Mouse (Mus musculus): Measurements from ENCODE around the gene Notum. TPM values are rescaled to one million over a fixed set of nuclear protein-coding genes. Genes with fewer than 3 reads are reported as not detected.

Gene Notum
- polyA plus RNA-seq, 1 experiment from 2014 or later = 8.8 TPM

DNA sequence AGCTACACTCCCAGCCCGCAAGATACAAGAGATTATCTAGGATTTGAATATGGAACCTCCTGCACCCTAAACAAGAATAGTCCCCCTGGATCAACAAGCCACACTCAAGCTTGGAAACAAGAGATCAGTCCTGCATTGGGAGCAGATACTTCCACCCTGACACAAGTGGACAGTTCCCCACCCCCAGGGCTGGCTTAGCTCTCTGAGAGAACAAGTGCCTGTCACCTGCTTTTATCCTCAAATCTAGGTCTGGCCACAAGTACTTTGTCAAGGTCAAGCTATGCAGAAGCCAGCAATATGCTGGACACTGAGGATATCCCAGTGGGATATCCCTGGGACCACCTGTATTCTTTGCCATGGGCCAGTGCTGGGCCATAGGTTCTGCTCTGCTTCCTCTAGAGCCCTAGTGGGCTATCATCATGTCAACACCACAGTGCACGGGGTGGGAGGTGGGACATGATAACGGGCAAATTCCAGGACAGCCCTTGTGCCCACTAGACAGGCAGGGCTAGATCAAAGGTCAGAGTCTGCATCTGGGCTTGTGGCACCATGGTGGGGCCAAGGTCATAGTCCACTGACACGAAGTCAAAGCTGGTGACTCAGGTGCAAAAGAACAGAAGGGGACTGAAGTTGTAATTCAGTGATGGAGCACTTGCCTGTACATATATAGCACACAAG, 44.2 kb downstream of the Notum start:
- Histone ChIP-seq H3K4me2 (peak overlapping the region; percentile 83), H3K9ac (replicated peaks) (peak overlapping the region; percentile 78), H3K4me1 (replicated peaks) (peaks cover 17% of the 10 kb centered on the region), H3K27ac (no peak overlapping the region), H3K4me3 (replicated peaks) (peak overlapping the region; percentile 77), H3K36me3 (peaks cover 75% of the 10 kb centered on the region), H3K9me3 (no peaks in the 10 kb centered on the region), H3K27me3 (no peaks in the 10 kb centered on the region)
- 47% methylated on average over 4 of the region's 4 CpGs for WGBS
- no peak for ATAC-seq (ENCODE audit: insufficient number of reproducible peaks, insufficient read depth, low FRiP score, low TSS enrichment, low read depth)

DNA sequence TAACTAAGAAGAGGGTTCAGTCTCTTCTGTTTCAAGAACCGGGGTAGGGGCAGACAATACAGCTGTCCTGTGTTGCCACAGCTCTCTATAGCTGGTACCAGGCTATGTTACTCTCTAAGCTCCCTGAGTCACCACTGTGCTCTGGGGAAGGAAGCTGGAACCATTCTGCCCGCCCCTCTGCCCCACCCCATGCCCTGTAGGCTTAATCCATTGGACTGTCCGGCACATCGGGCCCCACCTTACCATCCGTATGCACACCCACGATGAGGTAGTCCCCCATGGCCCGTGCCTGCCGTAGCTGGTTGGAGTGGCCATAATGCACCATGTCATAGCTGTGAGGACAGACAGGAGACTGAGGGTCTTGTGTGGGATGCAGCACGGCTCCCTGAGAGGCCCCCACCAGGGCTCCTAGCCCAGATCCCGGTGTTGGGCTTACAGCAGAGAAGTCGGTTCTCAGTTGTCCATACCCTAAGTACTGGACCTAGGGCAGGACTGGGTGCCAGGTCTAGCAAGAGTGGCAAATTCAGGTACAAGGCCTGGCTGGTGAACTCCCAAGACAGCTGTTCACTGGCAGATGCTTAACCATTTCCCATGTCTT, 45.3 kb downstream of the Notum start:
- WGBS = 94% methylated on average over 11 of the region's 11 CpGs
- H3K4me2 ChIP-seq = no peak overlapping the region
- H3K4me1 ChIP-seq (replicated peaks) = peaks cover 17% of the 10 kb centered on the region
- no peak overlapping the region for H3K27ac ChIP-seq
- no peaks in the 10 kb centered on the region for H3K9me3 ChIP-seq
- no peaks in the 10 kb centered on the region for H3K27me3 ChIP-seq
- H3K9ac ChIP-seq (replicated peaks) = 0 out of 2 replicates have a peak overlapping the region, but pooled peaks have one; percentile 23
- peaks cover 76% of the 10 kb centered on the region for H3K36me3 ChIP-seq
- ATAC-seq (ENCODE audit: insufficient number of reproducible peaks, insufficient read depth, low FRiP score, low TSS enrichment, low read depth) = no peak
- no peak overlapping the region for H3K4me3 ChIP-seq (replicated peaks)

GRCm38 (mm10) chr11:120615167-120615566, 45.8 kb downstream of the Notum start:
- Histone ChIP-seq H3K27me3 (no peaks in the 10 kb centered on the region), H3K27ac (no peak overlapping the region), H3K4me1 (replicated peaks) (peaks cover 17% of the 10 kb centered on the region), H3K9me3 (no peaks in the 10 kb centered on the region), H3K36me3 (peaks cover 76% of the 10 kb centered on the region), H3K4me2 (no peak overlapping the region), H3K4me3 (replicated peaks) (no peak overlapping the region), H3K9ac (replicated peaks) (0 out of 2 replicates have a peak overlapping the region, but pooled peaks have one; percentile 23)
- no peak for ATAC-seq (ENCODE audit: insufficient number of reproducible peaks, insufficient read depth, low FRiP score, low TSS enrichment, low read depth)
- WGBS = 90% methylated on average over 6 of the region's 6 CpGs

GRCm38 (mm10) chr11:120613976-120614375, 47.0 kb downstream of the Notum start:
- H3K4me2 ChIP-seq = no peak overlapping the region
- peaks cover 74% of the 10 kb centered on the region for H3K36me3 ChIP-seq
- H3K9me3 ChIP-seq = no peaks in the 10 kb centered on the region
- H3K4me1 ChIP-seq (replicated peaks) = peaks cover 19% of the 10 kb centered on the region
- WGBS = 84% methylated on average over 8 of the region's 8 CpGs
- ATAC-seq (ENCODE audit: insufficient number of reproducible peaks, insufficient read depth, low FRiP score, low TSS enrichment, low read depth) = no peak
- H3K27ac ChIP-seq = no peak overlapping the region
- peaks cover 10% of the 10 kb centered on the region for H3K27me3 ChIP-seq
- no peak overlapping the region for H3K9ac ChIP-seq (replicated peaks)
- no peak overlapping the region for H3K4me3 ChIP-seq (replicated peaks)

- H3K4me3 ChIP-seq (replicated peaks) = no peak overlapping the region
- peaks cover 69% of the 10 kb centered on the region for H3K36me3 ChIP-seq
- H3K27me3 ChIP-seq = peaks cover 14% of the 10 kb centered on the region
- H3K4me2 ChIP-seq = no peak overlapping the region
- WGBS = 88% methylated on average over 10 of the region's 10 CpGs
- no peak for ATAC-seq (ENCODE audit: insufficient number of reproducible peaks, insufficient read depth, low FRiP score, low TSS enrichment, low read depth)
- H3K9me3 ChIP-seq = no peaks in the 10 kb centered on the region
- H3K9ac ChIP-seq (replicated peaks) = no peak overlapping the region
- peaks cover 23% of the 10 kb centered on the region for H3K4me1 ChIP-seq (replicated peaks)
- no peak overlapping the region for H3K27ac ChIP-seq
Observed at GRCm38 (mm10) chr11:120613481-120613972, 47.4 kb downstream of the Notum start.

DNA sequence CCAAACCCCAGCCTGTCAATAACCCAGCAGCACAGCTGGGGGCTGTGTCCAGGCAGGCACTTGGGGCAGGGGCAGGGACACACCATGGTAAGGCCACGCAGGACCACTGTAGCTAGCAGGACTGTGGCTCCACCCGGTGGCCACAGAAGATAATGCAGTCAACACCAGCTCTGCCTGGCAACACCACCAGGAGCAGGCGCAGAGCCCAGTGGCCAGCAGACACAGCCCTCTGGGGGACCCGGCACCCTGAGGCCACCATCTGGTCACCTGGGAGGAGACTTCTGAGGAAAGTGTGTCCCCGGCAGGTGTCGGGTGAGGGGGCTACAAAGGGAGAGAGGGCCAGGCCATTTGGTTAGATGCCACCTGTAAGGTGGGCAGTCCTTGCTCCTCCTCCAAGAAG, 48.2 kb downstream of the Notum start:
- Histone ChIP-seq H3K9ac (replicated peaks) (no peak overlapping the region), H3K4me2 (no peak overlapping the region), H3K36me3 (peaks cover 63% of the 10 kb centered on the region), H3K4me3 (replicated peaks) (no peak overlapping the region), H3K27me3 (peaks cover 22% of the 10 kb centered on the region), H3K27ac (no peak overlapping the region), H3K9me3 (no peaks in the 10 kb centered on the region), H3K4me1 (replicated peaks) (peaks cover 28% of the 10 kb centered on the region)
- 35% methylated on average over 6 of the region's 6 CpGs for WGBS
- no peak for ATAC-seq (ENCODE audit: insufficient number of reproducible peaks, insufficient read depth, low FRiP score, low TSS enrichment, low read depth)

GRCm38 (mm10) chr11:120610477-120611046, 50.4 kb downstream of the Notum start:
- H3K36me3 ChIP-seq = peaks cover 76% of the 10 kb centered on the region
- WGBS = 80% methylated on average over 9 of the region's 9 CpGs

GRCm38 (mm10) chr11:120609250-120609649, 51.7 kb downstream of the Notum start:
- Histone ChIP-seq H3K9me3 (no peaks in the 10 kb centered on the region), H3K36me3 (peaks cover 79% of the 10 kb centered on the region), H3K27me3 (peaks cover 30% of the 10 kb centered on the region), H3K4me1 (replicated peaks) (peaks cover 16% of the 10 kb centered on the region), H3K9ac (replicated peaks) (no peak overlapping the region), H3K4me2 (peak overlapping the region; percentile 62; the same call in 1 of the 2 replicates), H3K4me3 (replicated peaks) (no peak overlapping the region), H3K27ac (no peak overlapping the region)
- no peak for ATAC-seq (ENCODE audit: insufficient number of reproducible peaks, insufficient read depth, low FRiP score, low TSS enrichment, low read depth)
- WGBS = 56% methylated on average over 8 of the region's 8 CpGs

More at GRCm38 (mm10) chr11:120610477-120611046, 50.4 kb downstream of the Notum start:
- ATAC-seq (ENCODE audit: insufficient number of reproducible peaks, insufficient read depth, low FRiP score, low TSS enrichment, low read depth) = no peak
- no peaks in the 10 kb centered on the region for H3K9me3 ChIP-seq
- peaks cover 30% of the 10 kb centered on the region for H3K27me3 ChIP-seq
- H3K4me3 ChIP-seq (replicated peaks) = no peak overlapping the region
- no peak overlapping the region for H3K27ac ChIP-seq
- H3K4me1 ChIP-seq (replicated peaks) = peaks cover 16% of the 10 kb centered on the region
- H3K4me2 ChIP-seq = no peak overlapping the region
- no peak overlapping the region for H3K9ac ChIP-seq (replicated peaks)

DNA sequence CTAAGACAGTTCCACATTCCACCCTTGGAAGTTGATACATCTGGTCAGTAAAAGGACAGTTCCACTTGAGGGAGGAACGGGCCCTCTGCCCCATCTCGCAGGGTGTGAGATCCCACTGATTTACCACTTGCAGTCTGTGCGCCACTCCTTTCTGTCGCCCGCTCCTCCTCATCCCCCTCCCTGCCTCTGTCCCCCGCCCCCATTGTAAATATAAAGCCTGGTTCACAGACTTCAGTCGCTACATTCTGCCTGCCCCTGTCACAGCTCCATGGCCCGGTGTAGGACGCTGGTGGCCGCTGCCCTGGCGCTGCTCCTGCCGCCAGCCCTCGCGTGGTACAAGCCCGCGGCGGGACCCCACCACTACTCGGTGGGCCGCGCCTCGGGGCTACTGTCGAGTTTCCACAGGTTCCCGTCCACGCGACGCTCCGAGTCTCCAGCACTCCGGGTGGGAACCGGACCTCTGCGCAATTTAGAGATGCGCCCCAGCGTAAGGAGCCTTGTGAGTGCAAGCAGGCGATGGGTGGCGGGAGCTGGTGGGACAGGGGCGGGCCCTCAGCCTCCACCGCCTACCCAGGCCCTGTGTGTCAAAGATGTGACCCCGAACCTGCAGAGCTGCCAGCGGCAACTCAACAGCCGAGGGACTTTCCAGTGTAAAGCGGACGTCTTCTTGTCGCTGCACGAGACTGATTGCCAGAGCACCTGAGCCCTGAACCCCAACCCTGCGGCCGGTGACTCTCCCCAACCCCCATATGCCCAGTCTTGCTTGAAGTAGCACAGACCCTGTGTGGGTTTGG, 52.5 kb downstream of the Notum start, which contains the start of gene Npb:
Npb (plus strand) TSS at position 237 of the 794 bp plus-strand sequence.
- Histone ChIP-seq H3K36me3 (peaks cover 79% of the 10 kb centered on the region), H3K4me2 (peak within 1 kb of the TSS; percentile 62), H3K9ac (replicated peaks) (peak within 1 kb of the TSS; percentile 65), H3K27me3 (peaks cover 30% of the 10 kb centered on the region), H3K4me3 (replicated peaks) (peak within 1 kb of the TSS; percentile 31), H3K9me3 (no peaks in the 10 kb centered on the region), H3K27ac (no peak within 1 kb of the TSS), H3K4me1 (replicated peaks) (peaks cover 16% of the 10 kb centered on the region)
- no peak for ATAC-seq (ENCODE audit: insufficient number of reproducible peaks, insufficient read depth, low FRiP score, low TSS enrichment, low read depth)
- WGBS = 5% methylated on average over 45 of the region's 45 CpGs

DNA sequence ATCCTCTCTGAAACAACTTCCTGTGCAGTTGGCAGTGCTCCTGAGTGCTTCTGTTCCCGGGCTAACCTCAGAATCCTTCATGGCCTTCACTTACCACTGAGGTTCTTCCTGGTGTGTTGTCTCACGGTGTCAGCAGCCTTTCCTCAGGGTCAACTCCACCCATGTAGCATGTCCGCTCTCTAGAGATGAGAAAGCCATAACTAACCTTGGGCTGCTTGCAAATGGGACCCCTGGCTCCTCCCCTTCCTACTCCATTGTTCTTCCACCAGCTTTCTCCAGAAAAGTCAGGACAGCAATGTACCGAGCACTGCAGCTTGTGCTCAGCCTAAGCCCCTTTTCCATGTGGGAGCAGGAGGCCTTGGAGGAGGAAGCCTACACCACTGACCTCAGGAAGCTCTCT, 54.2 kb downstream of the Notum start:
- no peak for ATAC-seq (ENCODE audit: insufficient number of reproducible peaks, insufficient read depth, low FRiP score, low TSS enrichment, low read depth)
- H3K9me3 ChIP-seq = no peaks in the 10 kb centered on the region
- WGBS = 84% methylated on average over 4 of the region's 4 CpGs
- H3K4me2 ChIP-seq = no peak overlapping the region
- H3K9ac ChIP-seq (replicated peaks) = no peak overlapping the region
- H3K27ac ChIP-seq = no peak overlapping the region
- no peak overlapping the region for H3K4me3 ChIP-seq (replicated peaks)
- peaks cover 30% of the 10 kb centered on the region for H3K27me3 ChIP-seq
- H3K36me3 ChIP-seq = peaks cover 79% of the 10 kb centered on the region
- peaks cover 16% of the 10 kb centered on the region for H3K4me1 ChIP-seq (replicated peaks)

- WGBS = 94% methylated on average over 7 of the region's 7 CpGs
Observed at GRCm38 (mm10) chr11:120605667-120606066, 55.3 kb downstream of the Notum start.

More at GRCm38 (mm10) chr11:120605667-120606066, 55.3 kb downstream of the Notum start:
- Histone ChIP-seq H3K27ac (no peak overlapping the region), H3K4me3 (replicated peaks) (no peak overlapping the region), H3K27me3 (peaks cover 30% of the 10 kb centered on the region), H3K4me2 (no peak overlapping the region), H3K9me3 (no peaks in the 10 kb centered on the region), H3K4me1 (replicated peaks) (peaks cover 16% of the 10 kb centered on the region), H3K36me3 (peaks cover 77% of the 10 kb centered on the region), H3K9ac (replicated peaks) (no peak overlapping the region)
- no peak for ATAC-seq (ENCODE audit: insufficient number of reproducible peaks, insufficient read depth, low FRiP score, low TSS enrichment, low read depth)

Data from limb, embryonic 12.5 days (tissue).